In genomic region chr10:121833443-121833842, GRCm38 (mm10) we compare ENCODE assay signal across 18 mouse cellular contexts.
DNase-seq lines count a peak whose midpoint lies in the region; ATAC-seq and TF ChIP-seq lines count a peak whose summit lies in the region.
"Had no signal": no experiment of that assay in that cellular context is flagged by ENCODE, and none has a peak within 500 bp of the region (broad histone marks: within the 10 kb centered on the region; RNA-seq: fewer than 3 reads in every experiment).

No protein-coding gene starts in this region.

- H3K36me3 ChIP-seq in forebrain, postnatal 0 days (ENCODE audit: insufficient read depth): no peaks in the 10 kb centered on the region; the same call in 1 of the 2 replicates
- H3K36me3 ChIP-seq in forebrain, embryonic 16.5 days (ENCODE audit: control insufficient read depth, insufficient read depth): no peaks in the 10 kb centered on the region
- no peaks in the 10 kb centered on the region for H3K36me3 ChIP-seq in liver, adult 2 months (ENCODE audit: control insufficient read depth, insufficient read depth, low read length)
- H3K36me3 ChIP-seq in liver, embryonic 11.5 days (ENCODE audit: control insufficient read depth, insufficient read depth, low read length): no peaks in the 10 kb centered on the region
- H3K36me3 ChIP-seq: stomach, embryonic 15.5 days had no signal

- H3K9me3 ChIP-seq in forebrain, postnatal 0 days (ENCODE audit: low read length): no peaks in the 10 kb centered on the region
- no peaks in the 10 kb centered on the region for H3K9me3 ChIP-seq in forebrain, embryonic 16.5 days (ENCODE audit: control insufficient read depth, low read length)
- no peaks in the 10 kb centered on the region for H3K9me3 ChIP-seq in liver, embryonic 11.5 days (ENCODE audit: control insufficient read depth, low read length)
- H3K9me3 ChIP-seq: heart, embryonic 13.5 days; hindbrain, embryonic 10.5 days; limb, embryonic 13.5 days; neural tube, embryonic 15.5 days; stomach, embryonic 15.5 days had no signal

- TF ChIP-seq POLR2A in liver, adult 2 months (IDR thresholded peaks at IDR 0.05; ENCODE audit: extremely low read depth, insufficient read depth, low read length): no peak

- H3K4me3 ChIP-seq in forebrain, postnatal 0 days (ENCODE audit: low read depth, low read length): no peak overlapping the region
- H3K4me3 ChIP-seq in forebrain, embryonic 16.5 days (replicated peaks; ENCODE audit: low read length): no peak overlapping the region
- no peak overlapping the region for H3K4me3 ChIP-seq in liver, adult 2 months (ENCODE audit: insufficient read depth, low read depth, low read length)
- H3K4me3 ChIP-seq in liver, embryonic 11.5 days (ENCODE audit: low read depth, low read length): no peak overlapping the region
- H3K4me3 ChIP-seq: heart, embryonic 13.5 days; hindbrain, embryonic 10.5 days; limb, embryonic 13.5 days; neural tube, embryonic 15.5 days; stomach, embryonic 15.5 days had no signal

- 0 out of 2 replicates have a peak, but pooled peaks have one; percentile 21 for TF ChIP-seq CTCF in forebrain, postnatal 0 days (IDR thresholded peaks at IDR 0.05; ENCODE audit: low read depth)
- peak; percentile 25; the same call in 1 of the 2 replicates for TF ChIP-seq CTCF in liver, adult 2 months (IDR thresholded peaks at IDR 0.05; ENCODE audit: low read depth, low read length)

- H3K79me2 ChIP-seq in liver, adult 2 months (ENCODE audit: control insufficient read depth, insufficient read depth, low read length): no peaks in the 10 kb centered on the region

- H3K4me1 ChIP-seq in forebrain, postnatal 0 days (ENCODE audit: insufficient read depth): peaks cover 10% of the 10 kb centered on the region
- peaks cover 25% of the 10 kb centered on the region for H3K4me1 ChIP-seq in forebrain, embryonic 16.5 days (replicated peaks; ENCODE audit: control insufficient read depth, insufficient read depth, low read length)
- H3K4me1 ChIP-seq in liver, adult 2 months (ENCODE audit: control insufficient read depth, insufficient read depth, low read length): no peaks in the 10 kb centered on the region
- H3K4me1 ChIP-seq in liver, embryonic 11.5 days (replicated peaks; ENCODE audit: control insufficient read depth, insufficient read depth, low read length): no peaks in the 10 kb centered on the region

- 88% methylated on average over 5 of the region's 5 CpGs for WGBS in forebrain, postnatal 0 days
- WGBS in forebrain, embryonic 16.5 days: 93% methylated on average over 5 of the region's 5 CpGs
- WGBS in liver, adult 2 months: 93% methylated on average over 5 of the region's 5 CpGs
- WGBS in liver, embryonic 11.5 days: 82% methylated on average over 5 of the region's 5 CpGs

- no peak overlapping the region for H3K9ac ChIP-seq in forebrain, postnatal 0 days
- no peak overlapping the region for H3K9ac ChIP-seq in forebrain, embryonic 16.5 days (replicated peaks; ENCODE audit: low read depth, low read length)
- H3K9ac ChIP-seq in liver, adult 2 months (ENCODE audit: low read depth, low read length): no peak overlapping the region
- no peak overlapping the region for H3K9ac ChIP-seq in liver, embryonic 11.5 days (ENCODE audit: low read depth, low read length)
- H3K9ac ChIP-seq: heart, embryonic 13.5 days; limb, embryonic 13.5 days; neural tube, embryonic 15.5 days; stomach, embryonic 15.5 days had no signal

- no peak for ATAC-seq in forebrain, postnatal 0 days
- no peak for ATAC-seq in forebrain, embryonic 16.5 days
- no peak for ATAC-seq in liver, embryonic 11.5 days (replicated peaks; ENCODE audit: low FRiP score)
- ATAC-seq in granulocyte monocyte progenitor cell, adult 5-6 weeks (replicated peaks; ENCODE audit: poor library complexity, severe bottlenecking): 0 out of 2 replicates have a peak, but pooled peaks have one; percentile 44

- no peaks in the 10 kb centered on the region for H3K27me3 ChIP-seq in forebrain, postnatal 0 days (ENCODE audit: insufficient read depth, low read length)
- H3K27me3 ChIP-seq in forebrain, embryonic 16.5 days (replicated peaks; ENCODE audit: control insufficient read depth, insufficient read depth, low read length): no peaks in the 10 kb centered on the region
- H3K27me3 ChIP-seq in liver, adult 2 months (ENCODE audit: control insufficient read depth, insufficient read depth, low read length): no peaks in the 10 kb centered on the region
- H3K27me3 ChIP-seq in liver, embryonic 11.5 days (replicated peaks; ENCODE audit: control insufficient read depth, insufficient read depth, low read length): no peaks in the 10 kb centered on the region
- H3K27me3 ChIP-seq: heart, embryonic 13.5 days; limb, embryonic 13.5 days; neural tube, embryonic 15.5 days; stomach, embryonic 15.5 days had no signal

- H3K4me2 ChIP-seq in forebrain, postnatal 0 days (ENCODE audit: low read depth): no peak overlapping the region
- H3K4me2 ChIP-seq in forebrain, embryonic 16.5 days (ENCODE audit: low read length): no peak overlapping the region
- no peak overlapping the region for H3K4me2 ChIP-seq in liver, embryonic 11.5 days
- H3K4me2 ChIP-seq: heart, embryonic 13.5 days; limb, embryonic 13.5 days; neural tube, embryonic 15.5 days; stomach, embryonic 15.5 days had no signal

- no peak overlapping the region for H3K27ac ChIP-seq in forebrain, postnatal 0 days (ENCODE audit: low read depth, low read length)
- H3K27ac ChIP-seq in forebrain, embryonic 16.5 days (ENCODE audit: low read length): no peak overlapping the region
- H3K27ac ChIP-seq in liver, adult 2 months (replicated peaks; ENCODE audit: insufficient read depth, low read depth, low read length): no peak overlapping the region
- no peak overlapping the region for H3K27ac ChIP-seq in liver, embryonic 11.5 days (ENCODE audit: low read depth, low read length)
- H3K27ac ChIP-seq: heart, embryonic 13.5 days; hindbrain, embryonic 10.5 days; limb, embryonic 13.5 days; neural tube, embryonic 15.5 days; stomach, embryonic 15.5 days had no signal

- DNase-seq in forebrain, postnatal 0 days: no peak
- DNase-seq in liver, adult 2 months (ENCODE audit: extremely low read depth, low read depth, low spot score): no peak
- no peak for DNase-seq in liver, embryonic 11.5 days (ENCODE audit: low spot score)
- peak; percentile 56 for DNase-seq in CD4-positive, CD25-positive, alpha-beta regulatory T cell, adult 2 months (ENCODE audit: low read depth, low spot score)
- no peak for DNase-seq in ovary, postnatal 10 days (ENCODE audit: low spot score)
- no peak for DNase-seq in kidney, postnatal 14 days
- DNase-seq: cerebellum, adult 9-11 months; gastrocnemius, postnatal 25 days; kidney, adult 11 months; right cerebral cortex, adult 18-20 months; spleen, adult 18-20 months had no signal
